Mouse (Mus musculus): ENCODE measurements at regions not wholly inside any gene's neighbourhood (a gene's known extent, or its start where the extent isn't known, plus 50 kb on each side); places are given as distances from the start of the nearest gene placed in this dataset.

GRCm38 (mm10) chr1:52338243-52338642 lies 105.2 kb upstream of the Gls start:
- TF ChIP-seq POLR2A (IDR thresholded peaks at IDR 0.05; ENCODE audit: extremely low read depth, insufficient read depth, low read length), result no peak
- no peak for TF ChIP-seq CTCF (IDR thresholded peaks at IDR 0.05; ENCODE audit: low read depth, low read length)

Data from liver, adult 2 months (tissue).